ENCODE assay signal across 21 mouse cellular contexts in genomic region chrX:36748573-36748972, GRCm38 (mm10). TPM values are rescaled to one million over a fixed set of nuclear protein-coding genes. Genes with fewer than 3 reads are reported as not detected.
A peak's percentile ranks its signal among the peaks of the same experiment; 100 is the strongest.
DNase-seq lines count a peak whose midpoint lies in the region; ATAC-seq lines count a peak whose summit lies in the region.
"Had no signal": no experiment of that assay in that cellular context is flagged by ENCODE, and none has a peak within 500 bp of the region (broad histone marks: within the 10 kb centered on the region; RNA-seq: fewer than 3 reads in every experiment).

No protein-coding gene starts in this region.

- no peaks in the 10 kb centered on the region for H3K27me3 ChIP-seq in hindbrain, embryonic 12.5 days
- H3K27me3 ChIP-seq: embryonic facial prominence, embryonic 15.5 days; limb, embryonic 12.5 days; liver, embryonic 12.5 days; neural tube, embryonic 12.5 days; stomach, embryonic 15.5 days had no signal

- no peak overlapping the region for H3K27ac ChIP-seq in hindbrain, embryonic 12.5 days
- H3K27ac ChIP-seq: embryonic facial prominence, embryonic 15.5 days; forebrain, embryonic 10.5 days; limb, embryonic 12.5 days; liver, embryonic 12.5 days; neural tube, embryonic 12.5 days; stomach, embryonic 15.5 days had no signal

- no peak overlapping the region for H3K9ac ChIP-seq in hindbrain, embryonic 12.5 days
- H3K9ac ChIP-seq: embryonic facial prominence, embryonic 15.5 days; forebrain, postnatal 0 days; limb, embryonic 12.5 days; liver, embryonic 12.5 days; lung, embryonic 14.5 days; neural tube, embryonic 12.5 days; stomach, embryonic 15.5 days had no signal

- H3K4me3 ChIP-seq in hindbrain, embryonic 12.5 days: no peak overlapping the region
- H3K4me3 ChIP-seq: embryonic facial prominence, embryonic 15.5 days; forebrain, embryonic 10.5 days; limb, embryonic 12.5 days; liver, embryonic 12.5 days; neural tube, embryonic 12.5 days; stomach, embryonic 15.5 days had no signal

- no peak for ATAC-seq in hindbrain, embryonic 12.5 days (ENCODE audit: low FRiP score)
- ATAC-seq: forebrain, postnatal 0 days; liver, embryonic 12.5 days had no signal

- DNase-seq in kidney, adult 11 months: peak; percentile 17
- DNase-seq in kidney, postnatal 10 days: no peak
- peak; percentile 17 for DNase-seq in MN1 (ENCODE audit: low spot score)
- peak; percentile 37 for DNase-seq in kidney, adult 9 months
- DNase-seq in retina, adult 2 months (ENCODE audit: low read depth, low spot score): peak; percentile 15
- no peak for DNase-seq in right cerebral cortex, postnatal 25 days
- no peak for DNase-seq in gastrocnemius, postnatal 10 days
- DNase-seq: adrenal gland, postnatal 14 days; cerebellum, adult 11-12 months; cerebellum, postnatal 36 days; forebrain, postnatal 0 days; heart, postnatal 4 days; lung, embryonic 14.5 days; lung, postnatal 36 days had no signal

- no peak overlapping the region for H3K4me2 ChIP-seq in hindbrain, embryonic 12.5 days (replicated peaks)
- H3K4me2 ChIP-seq: embryonic facial prominence, embryonic 15.5 days; limb, embryonic 12.5 days; liver, embryonic 12.5 days; lung, embryonic 14.5 days; neural tube, embryonic 12.5 days; stomach, embryonic 15.5 days had no signal

- no peaks in the 10 kb centered on the region for H3K36me3 ChIP-seq in hindbrain, embryonic 12.5 days
- H3K36me3 ChIP-seq: embryonic facial prominence, embryonic 15.5 days; forebrain, embryonic 10.5 days; limb, embryonic 12.5 days; liver, embryonic 12.5 days; neural tube, embryonic 12.5 days; stomach, embryonic 15.5 days had no signal

- 43% methylated on average over 3 of the region's 3 CpGs for whole genome bisulfite sequencing in hindbrain, embryonic 12.5 days

- no peaks in the 10 kb centered on the region for H3K9me3 ChIP-seq in hindbrain, embryonic 12.5 days (replicated peaks)
- H3K9me3 ChIP-seq: embryonic facial prominence, embryonic 15.5 days; forebrain, embryonic 10.5 days; limb, embryonic 12.5 days; liver, embryonic 12.5 days; neural tube, embryonic 12.5 days; stomach, embryonic 15.5 days had no signal

- 0 out of 2 replicates have a peak, but pooled peaks cover 3% of the 10 kb centered on the region for H3K4me1 ChIP-seq in hindbrain, embryonic 12.5 days
- H3K4me1 ChIP-seq: embryonic facial prominence, embryonic 15.5 days; limb, embryonic 12.5 days; neural tube, embryonic 12.5 days; stomach, embryonic 15.5 days had no signal

RNA-seq across cellular contexts. Expression of gene Slc25a43, which starts 5.1 kb away (rescaled TPM):
- polyA plus RNA-seq in hindbrain, embryonic 12.5 days (2016; fragmentation: Nextera tagmentation; extraction: Ambion mirVana): 0.42 and 1.2 TPM in 2 replicates
- total RNA-seq in gastrocnemius, postnatal 10 days (2021): under 1 TPM; 0.40 to 0.41 TPM

RNA-seq across cellular contexts. Expression of gene Slc25a5, which starts 46.9 kb away (rescaled TPM):
- 537 and 566 TPM in 2 replicates for polyA plus RNA-seq in hindbrain, embryonic 12.5 days (2016; fragmentation: Nextera tagmentation; extraction: Ambion mirVana)
- total RNA-seq in gastrocnemius, postnatal 10 days (2021): 100 to 1,000 TPM; 217 to 231 TPM

Comparison
In these comparisons a context has a peak if more than half of its experiments do, and no peak if none do; other contexts are left out.
1. DNase-seq: peak in kidney, adult 11 months (single experiment), MN1 (single experiment), kidney, adult 9 months (single experiment) and retina, adult 2 months (single experiment); none in kidney, postnatal 10 days (single experiment), right cerebral cortex, postnatal 25 days (single experiment) and gastrocnemius, postnatal 10 days (single experiment).